Mouse (Mus musculus) cerebellum, adult 8-10 months (tissue): Measurements from ENCODE around the gene Olfr896-ps1.

Experiments used
- DNase-seq: peaks from one replicate; pipeline ENCODE4 v3.0.0; 2022

The Olfr896-ps1 gene

GRCm38 (mm10) chr9:38290807-38291206 is at the start of gene Olfr896-ps1:
Gene Olfr896-ps1, plus strand, starts transcription at chr9:38291107.
- DNase-seq: no peak

DNA sequence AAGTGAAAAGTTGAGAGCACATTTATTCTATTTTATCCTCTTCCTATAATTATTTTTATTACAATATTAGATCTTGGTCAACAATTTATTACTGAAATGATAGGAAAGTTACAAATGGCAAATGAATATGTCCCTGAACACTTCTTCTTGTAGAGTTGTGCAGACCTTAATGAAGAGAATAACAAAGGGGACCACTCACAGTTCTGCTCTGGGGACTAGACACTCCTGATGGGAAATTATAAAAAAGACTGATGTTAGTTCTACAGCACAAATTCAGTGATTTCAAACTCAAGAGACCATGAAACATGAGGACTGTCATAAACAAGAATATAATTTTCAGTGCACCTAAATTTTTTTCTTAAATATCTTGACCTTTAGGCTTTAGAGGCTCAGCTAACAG is 38.4 kb upstream of the Olfr896-ps1 start, which contains the start of gene Olfr143:
Gene Olfr143, plus strand, starts transcription at position 301 of the 400 bp plus-strand sequence.
- no peak for DNase-seq

GRCm38 (mm10) chr9:38267551-38267950 is 23.4 kb upstream of the Olfr896-ps1 start, which contains the start of gene Olfr895:
Gene Olfr895, plus strand, starts transcription at chr9:38267851.
- no peak for DNase-seq

DNA sequence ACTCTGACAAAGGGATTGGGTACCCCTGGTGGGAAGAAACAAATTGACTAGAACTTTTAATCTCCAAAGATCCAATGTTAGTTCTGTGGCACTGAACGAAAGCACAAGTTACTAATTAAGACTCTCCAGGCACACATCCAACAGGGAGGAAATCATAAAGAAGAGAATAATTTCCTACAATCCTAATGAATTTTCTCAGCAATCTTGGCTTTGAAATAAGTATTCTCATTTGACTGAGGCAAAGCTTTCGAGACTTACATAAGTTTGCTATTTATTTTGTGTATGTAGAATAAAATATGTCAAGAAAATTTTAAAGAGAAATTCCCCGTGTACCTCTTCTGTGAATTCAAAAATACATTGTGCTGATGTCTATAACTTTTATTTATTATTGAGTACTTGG is 37.9 kb downstream of the Olfr896-ps1 start, which contains the start of gene Olfr25:
Gene Olfr25, plus strand, starts transcription at position 301 of the 400 bp plus-strand sequence.
- no peak for DNase-seq
